Mouse (Mus musculus) heart, embryonic 11.5 days (tissue): ENCODE results near the gene Sept6. TPM values are rescaled to one million over a fixed set of nuclear protein-coding genes. Genes with fewer than 3 reads are reported as not detected.

Source experiments
- ATAC-seq: fragments of 200-750 bp; cut with Nextera tagmentation; replicated peaks from 2 replicates; pipeline ENCODE4 v1.8.0; 2017; ENCODE audit warnings: moderate library complexity; ENCODE audit not compliant: insufficient number of reproducible peaks, low FRiP score, low TSS enrichment
- H3K27ac ChIP-seq: fragments of 300-500 bp; sonication (generic); 2 replicates; pipeline ENCODE4 v1.5.1; 2014; ENCODE audit warnings: mild to moderate bottlenecking, low read depth, low read length
- H3K27me3 ChIP-seq: fragments of 300-500 bp; sonication (generic); 2 replicates; pipeline ENCODE4 v1.6.1; 2014; ENCODE audit warnings: mild to moderate bottlenecking, low read length, mixed read lengths; ENCODE audit not compliant: control insufficient read depth, insufficient read depth
- H3K36me3 ChIP-seq: fragments of 300-500 bp; sonication (generic); 2 replicates; pipeline ENCODE4 v1.6.1; 2014; ENCODE audit warnings: mild to moderate bottlenecking, low read length, moderate library complexity, mixed read lengths; ENCODE audit not compliant: control insufficient read depth, insufficient read depth
- H3K4me1 ChIP-seq: fragments of 300-500 bp; sonication (generic); 2 replicates; pipeline ENCODE4 v1.6.1; 2014; ENCODE audit warnings: low read length; ENCODE audit not compliant: control insufficient read depth, insufficient read depth
- H3K4me2 ChIP-seq: fragments of 300-500 bp; sonication (generic); 2 replicates; pipeline ENCODE4 v1.6.1; 2014; ENCODE audit warnings: mild to moderate bottlenecking, moderate library complexity
- H3K4me3 ChIP-seq: fragments of 300-500 bp; sonication (generic); 2 replicates; pipeline ENCODE4 v1.5.1; 2014; ENCODE audit warnings: low read depth, low read length
- H3K9ac ChIP-seq: fragments of 300-500 bp; sonication (generic); 2 replicates; pipeline ENCODE4 v1.6.1; 2014; ENCODE audit warnings: mild to moderate bottlenecking, low read depth, low read length, moderate library complexity
- H3K9me3 ChIP-seq: fragments of 300-500 bp; sonication (generic); replicated peaks from 2 replicates; pipeline ENCODE4 v1.6.1; 2016; ENCODE audit warnings: low read length; ENCODE audit not compliant: control insufficient read depth
- WGBS: fragments of 180-500 bp; shearing (Covaris S2); extraction: QIAGEN DNeasy Blood & Tissue Kit; methylation state at CpG from one replicate; pipeline ENCODE4 v1.1.7; 2014; ENCODE audit not compliant: insufficient replicate concordance; 5-methylcytosine and 5-hydroxymethylcytosine counted together
- polyA plus RNA-seq: library from polyadenylated mRNA; unstranded; fragments of >200 nt; fragmentation: Nextera tagmentation; extraction: Ambion mirVana; gene quantifications from 2 replicates; pipeline ENCODE4 v1.2.1, GENCODE M21; 2014

Gene Sept6
- polyA plus RNA-seq, 1 experiment from 2014 or later = 24.8 TPM

- Histone ChIP-seq H3K36me3 (no peaks in the 10 kb centered on the region), H3K4me2 (no peak overlapping the region), H3K4me1 (no peaks in the 10 kb centered on the region), H3K9ac (no peak overlapping the region), H3K27ac (no peak overlapping the region), H3K4me3 (no peak overlapping the region), H3K27me3 (no peaks in the 10 kb centered on the region), H3K9me3 (no peaks in the 10 kb centered on the region)
- no peak for ATAC-seq
- 61% methylated on average over 3 of the region's 3 CpGs for WGBS
Measured at GRCm38 (mm10) chrX:36870372-36870771, 121.2 kb downstream of the Sept6 start.

GRCm38 (mm10) chrX:36864609-36865328 is 126.8 kb downstream of the Sept6 start:
- 50% methylated on average over 8 of the region's 8 CpGs for WGBS
- Histone ChIP-seq H3K4me1 (peaks cover 3% of the 10 kb centered on the region; the same call in 1 of the 2 replicates), H3K9ac (0 out of 2 replicates have a peak overlapping the region, but pooled peaks have one; percentile 54), H3K9me3 (no peaks in the 10 kb centered on the region), H3K36me3 (no peaks in the 10 kb centered on the region), H3K4me2 (peak overlapping the region; percentile 45), H3K27ac (no peak overlapping the region), H3K27me3 (no peaks in the 10 kb centered on the region), H3K4me3 (peak overlapping the region; percentile 44)
- no peak for ATAC-seq

GRCm38 (mm10) chrX:36863766-36864608 is 127.6 kb downstream of the Sept6 start:
- Histone ChIP-seq H3K9ac (peak overlapping the region; percentile 62; the same call in 1 of the 2 replicates), H3K27ac (no peak overlapping the region; the same call in 1 of the 2 replicates), H3K4me1 (peaks cover 3% of the 10 kb centered on the region; the same call in 1 of the 2 replicates), H3K27me3 (no peaks in the 10 kb centered on the region), H3K36me3 (no peaks in the 10 kb centered on the region), H3K4me3 (peak overlapping the region; percentile 44), H3K4me2 (peak overlapping the region; percentile 61), H3K9me3 (no peaks in the 10 kb centered on the region)
- 15% methylated on average over 43 of the region's 44 CpGs for WGBS
- ATAC-seq = peak; percentile 74; the same call in 1 of the 2 replicates

Other genes starting within 250 kb of the Sept6 start
- gene Slc25a43, start 248.1 kb downstream of the Sept6 start, polyA plus RNA-seq = 2.2 and 3.6 TPM in 2 replicates
- 1,149 and 1,243 TPM in 2 replicates for gene Slc25a5, start 196.1 kb downstream of the Sept6 start, polyA plus RNA-seq
- gene Ube2a, start 117.9 kb downstream of the Sept6 start, polyA plus RNA-seq = 125 and 126 TPM in 2 replicates
- gene C330007P06Rik, start 117.7 kb downstream of the Sept6 start, polyA plus RNA-seq = 23.4 and 27.9 TPM in 2 replicates
- gene Nkrf, start 88.9 kb downstream of the Sept6 start, polyA plus RNA-seq = 1.1 and 1.3 TPM in 2 replicates
- gene Sowahd, start 57.1 kb upstream of the Sept6 start, polyA plus RNA-seq = 1.1 and 1.2 TPM in 2 replicates
- gene Rpl39, start 93.6 kb upstream of the Sept6 start, polyA plus RNA-seq = 410 and 450 TPM in 2 replicates
- 15.0 and 16.2 TPM in 2 replicates for gene Upf3b, start 118.5 kb upstream of the Sept6 start, polyA plus RNA-seq
- 14.3 and 17.1 TPM in 2 replicates for gene Nkap, start 135.0 kb upstream of the Sept6 start, polyA plus RNA-seq
- 0.11 TPM in 1 of 2 replicates, not detected in the other for gene Akap14, start 177.0 kb upstream of the Sept6 start, polyA plus RNA-seq
- gene Ndufa1, start 199.4 kb upstream of the Sept6 start, polyA plus RNA-seq = 553 and 620 TPM in 2 replicates
- 7.3 and 7.9 TPM in 2 replicates for gene Rnf113a1, start 199.5 kb upstream of the Sept6 start, polyA plus RNA-seq
- not detected in 2 replicates for gene Gm9, start 219.2 kb upstream of the Sept6 start, polyA plus RNA-seq
- gene Rhox1, start 230.5 kb upstream of the Sept6 start, polyA plus RNA-seq = not detected in 2 replicates